Mouse (Mus musculus) bone marrow macrophage, adult 2 months (primary cell): Measurements from ENCODE around the gene Btc. TPM values are rescaled to one million over a fixed set of nuclear protein-coding genes. Genes with fewer than 3 reads are reported as not detected.

ENCODE experiments used
- H3K27ac ChIP-seq: 2 replicates; pipeline ENCODE4 v1.5.1; 2012; ENCODE audit warnings: low read depth, low read length; ENCODE audit not compliant: insufficient read depth
- H3K4me1 ChIP-seq: 2 replicates; pipeline ENCODE4 v1.6.1; 2012; ENCODE audit warnings: low read length; ENCODE audit not compliant: control insufficient read depth, insufficient read depth
- H3K4me3 ChIP-seq: 2 replicates; pipeline ENCODE4 v1.5.1; 2012; ENCODE audit warnings: mild to moderate bottlenecking, low read length, moderate library complexity; ENCODE audit not compliant: insufficient read depth
- CTCF ChIP-seq: IDR thresholded peaks from 2 replicates; pipeline ENCODE4 v1.5.1; 2012; ENCODE audit warnings: low read depth, mild to moderate bottlenecking, low read length, moderate library complexity
- POLR2A ChIP-seq: IDR thresholded peaks from 2 replicates; pipeline ENCODE4 v1.6.1; 2012; ENCODE audit warnings: mild to moderate bottlenecking, low read depth, low read length, borderline replicate concordance
- polyA plus RNA-seq: library from polyadenylated mRNA; stranded (reverse); fragments of >200 nt; gene quantifications from 2 replicates; pipeline ENCODE4 v1.2.4, GENCODE M21; 2012; ENCODE audit not compliant: missing spikeins, insufficient read depth, insufficient read length

Btc gene
- polyA plus RNA-seq, 1 experiment: not detected

DNA sequence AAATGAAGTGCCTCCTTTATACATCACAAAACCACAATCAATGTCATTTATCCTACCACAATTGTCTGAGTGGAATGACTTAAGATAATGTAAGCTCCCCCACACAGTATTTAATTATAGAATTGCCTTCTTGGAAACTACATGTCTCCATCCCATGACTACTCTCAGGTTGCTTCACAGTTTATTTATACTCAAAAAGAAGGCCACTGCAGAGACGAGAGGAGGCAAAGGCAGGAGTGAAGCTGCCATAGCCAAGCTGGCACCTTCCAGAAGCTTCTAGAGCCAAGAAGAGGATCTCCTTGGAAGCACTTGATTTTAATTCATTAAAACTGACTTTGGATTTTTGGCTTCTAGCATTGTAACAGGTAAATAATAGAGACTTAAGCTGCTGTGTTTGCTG is 81.0 kb downstream of the Btc start:
- Histone ChIP-seq H3K4me1 (peaks cover 2% of the 10 kb centered on the region; the same call in 1 of the 2 replicates), H3K4me3 (no peak overlapping the region), H3K27ac (no peak overlapping the region)
- TF ChIP-seq POLR2A (no peak), CTCF (no peak)

DNA sequence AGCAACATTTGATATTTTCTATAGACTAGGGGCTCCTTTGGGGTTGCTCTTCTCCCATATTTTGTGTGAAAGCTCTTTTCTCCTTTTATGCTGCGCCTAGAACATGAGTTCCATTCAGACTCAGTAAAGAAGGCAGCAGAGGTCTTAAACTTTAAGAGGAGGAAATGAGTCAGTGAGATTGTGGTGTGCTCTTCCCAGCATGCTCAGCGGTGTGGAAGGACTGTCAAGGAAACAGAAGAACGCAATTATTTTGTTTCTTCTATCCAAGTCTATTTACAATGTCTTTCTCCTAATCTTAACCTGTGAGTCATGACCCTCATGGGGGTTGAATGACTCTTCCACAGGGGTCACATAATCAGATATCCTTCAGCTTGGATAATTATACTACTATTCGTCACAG is 82.4 kb downstream of the Btc start:
- H3K4me1 ChIP-seq: peaks cover 2% of the 10 kb centered on the region; the same call in 1 of the 2 replicates
- TF ChIP-seq POLR2A (no peak), CTCF (no peak)
- H3K27ac ChIP-seq: no peak overlapping the region
- H3K4me3 ChIP-seq: no peak overlapping the region

GRCm38 (mm10) chr5:91313971-91314370 is 88.8 kb downstream of the Btc start:
- Histone ChIP-seq H3K27ac (no peak overlapping the region), H3K4me1 (no peaks in the 10 kb centered on the region), H3K4me3 (no peak overlapping the region)
- TF ChIP-seq POLR2A (no peak), CTCF (no peak)

DNA sequence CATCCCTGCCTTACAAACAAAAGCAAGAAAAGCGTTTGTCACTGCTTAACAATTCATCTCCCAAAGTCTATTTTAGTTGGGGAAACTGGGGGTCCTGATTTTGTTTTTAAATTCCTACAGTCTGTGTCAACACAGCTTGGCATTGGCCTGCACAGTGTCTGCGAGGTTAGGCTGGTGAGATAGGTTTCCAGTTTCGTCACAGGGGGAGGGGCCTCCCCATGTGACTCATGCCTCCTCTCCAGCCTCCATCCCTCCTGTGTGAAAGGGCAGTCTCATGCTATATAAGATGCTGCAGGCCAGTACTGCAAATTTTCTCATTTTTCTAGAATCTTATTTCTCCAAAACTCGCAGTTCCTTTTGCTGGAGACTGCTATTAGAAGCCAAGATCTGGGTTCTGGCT is 91.0 kb downstream of the Btc start:
- TF ChIP-seq CTCF: no peak
- TF ChIP-seq POLR2A: no peak
- H3K4me3 ChIP-seq: no peak overlapping the region

DNA sequence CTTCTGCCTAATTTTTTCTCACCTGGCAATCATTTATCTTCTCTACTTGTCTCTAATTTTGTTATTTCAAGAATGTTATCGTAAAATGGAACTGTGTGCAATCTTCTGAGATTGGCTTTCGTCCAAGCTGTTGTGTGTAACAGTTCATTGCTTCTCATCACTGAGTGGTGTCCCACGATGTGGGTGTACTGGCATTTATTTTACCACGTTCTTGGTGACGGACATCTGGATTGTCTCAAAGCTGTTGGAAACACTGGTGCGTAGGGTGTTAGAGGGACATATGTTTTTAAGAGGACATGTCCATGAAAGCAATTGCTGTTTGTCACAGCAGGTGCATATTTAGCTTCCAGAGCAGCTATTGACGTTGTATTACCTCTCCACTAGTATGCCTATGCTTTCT is 94.2 kb downstream of the Btc start:
- H3K4me1 ChIP-seq: no peaks in the 10 kb centered on the region
- H3K4me3 ChIP-seq: no peak overlapping the region
- no peak overlapping the region for H3K27ac ChIP-seq
- TF ChIP-seq CTCF (no peak), POLR2A (no peak)

More for the DNA sequence above, 91.0 kb downstream of the Btc start:
- no peaks in the 10 kb centered on the region for H3K4me1 ChIP-seq
- H3K27ac ChIP-seq: no peak overlapping the region

DNA sequence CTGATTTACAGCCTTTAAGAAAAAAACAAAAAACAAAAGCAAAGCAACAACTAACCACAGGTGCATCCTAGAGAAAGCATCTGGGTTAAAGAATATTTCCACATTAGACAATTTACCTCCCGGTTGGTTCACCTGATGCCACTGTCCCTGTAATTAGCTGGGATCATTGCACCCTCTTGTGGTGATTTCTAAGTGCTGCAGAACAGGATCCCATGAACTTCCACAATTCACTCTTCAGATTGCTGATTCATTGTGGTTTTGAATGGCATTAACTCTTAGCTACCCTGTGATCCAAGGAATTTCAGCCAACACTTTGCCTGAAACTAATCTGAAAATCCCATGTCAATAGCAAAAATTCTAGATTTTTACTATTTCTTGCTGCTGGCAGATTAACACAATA is 94.9 kb downstream of the Btc start:
- Histone ChIP-seq H3K4me3 (no peak overlapping the region), H3K27ac (no peak overlapping the region), H3K4me1 (peaks cover 5% of the 10 kb centered on the region)
- no peak for TF ChIP-seq POLR2A

Other genes starting within 250 kb of the Btc start
- gene Parm1, start 114.6 kb upstream of the Btc start, polyA plus RNA-seq: not detected in 2 replicates